Mouse (Mus musculus): Measurements from ENCODE around the gene Gm43720.

DNA sequence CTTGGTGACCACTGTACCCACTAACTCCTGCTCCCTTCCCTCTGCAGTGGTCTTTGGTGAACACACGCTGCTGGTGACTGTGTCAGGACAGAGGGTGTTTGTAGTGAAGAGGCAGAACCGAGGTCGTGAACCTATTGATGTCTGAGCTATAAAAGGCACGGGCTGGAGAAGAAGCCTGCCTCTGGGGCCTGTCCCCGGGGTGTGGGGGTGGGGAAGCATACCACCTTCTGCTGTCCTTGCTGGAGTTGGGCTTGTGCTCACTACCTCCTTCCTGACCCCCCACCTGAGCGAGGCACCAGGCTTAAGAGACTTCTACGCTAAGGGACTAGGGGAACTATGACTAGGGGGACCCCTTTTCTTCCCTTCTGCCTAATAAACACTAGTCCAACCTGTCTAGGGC is 20.8 kb downstream of the Gm43720 start:
- no peak for TF ChIP-seq CTCF (IDR thresholded peaks at IDR 0.05; ENCODE audit: low read depth)
- TF ChIP-seq EP300 (IDR thresholded peaks at IDR 0.05; ENCODE audit: low read depth): no peak
